Comparison of ENCODE assay signal across 7 mouse cellular contexts in the genomic region with DNA sequence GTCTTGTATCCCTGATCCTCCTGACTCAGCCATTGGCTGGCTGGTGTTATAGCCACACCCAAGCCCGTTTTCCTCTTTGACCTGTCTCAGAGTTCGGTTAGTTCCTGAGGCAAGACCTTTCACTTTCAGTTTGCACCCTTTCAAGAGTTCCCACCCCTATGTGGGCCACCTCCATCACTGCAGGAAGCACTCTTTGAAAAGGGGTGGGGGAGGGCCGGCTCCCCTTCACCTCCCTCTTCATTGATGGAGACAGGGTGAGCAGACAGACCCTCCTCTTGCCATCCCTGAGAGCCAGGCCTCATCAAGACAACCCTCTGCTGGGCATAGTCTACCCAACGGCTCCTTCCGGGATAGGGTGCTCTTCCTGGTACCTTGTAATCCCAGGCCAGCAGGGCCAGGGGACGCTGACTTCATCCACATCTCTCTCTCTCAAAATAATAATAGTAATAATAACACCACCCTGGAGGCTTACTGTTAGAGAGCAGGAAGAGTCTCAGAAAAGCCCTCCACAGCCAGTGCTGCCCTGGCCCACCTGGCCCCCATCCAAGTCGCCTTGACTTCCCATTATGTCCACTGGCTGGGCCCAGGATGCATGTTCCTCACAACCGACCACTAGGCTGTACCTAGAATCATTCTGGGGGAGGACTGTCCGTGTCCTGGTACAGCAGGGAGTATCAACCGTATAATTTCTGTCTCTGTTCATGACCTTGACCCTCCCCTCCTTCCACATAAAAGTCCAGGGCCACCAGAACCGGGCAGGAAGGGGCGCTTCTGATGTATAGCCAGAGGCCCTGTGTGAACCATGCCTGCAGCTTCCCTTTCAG. TPM values are rescaled to one million over a fixed set of nuclear protein-coding genes. Genes with fewer than 3 reads are reported as not detected.
DNase-seq lines count a peak whose midpoint lies in the region; TF ChIP-seq lines count a peak whose summit lies in the region.

No protein-coding gene starts in this region.

- TF ChIP-seq CTCF in C2C12 (IDR thresholded peaks at IDR 0.05; ENCODE audit: control insufficient read depth, insufficient read depth, insufficient read length), result no peak

- no peaks in the 10 kb centered on the region for H3K27me3 ChIP-seq in C2C12 (ENCODE audit: control insufficient read depth, insufficient read depth, insufficient read length)

- H3K79me3 ChIP-seq in C2C12 (ENCODE audit: low read depth), result peaks cover 24% of the 10 kb centered on the region

- H3ac ChIP-seq in C2C12 (ENCODE audit: control insufficient read depth, insufficient read length, low read depth), result peak overlapping the region; percentile 85

- H3K4me3 ChIP-seq in C2C12 (ENCODE audit: insufficient read depth, poor library complexity, severe bottlenecking), result peak overlapping the region; percentile 92

- peak; percentile 86 for DNase-seq in 3T3-L1 (ENCODE audit: low read depth, low spot score)
- DNase-seq in cerebellum, adult 9-10 months, result peak; percentile 56
- peak; percentile 62 to 76 for DNase-seq in heart, adult 9 months (ENCODE audit: low spot score in 2 of 2)
- peak; percentile 39 for DNase-seq in kidney, adult 8-10 months
- DNase-seq in lung, postnatal 10 days, result peak; percentile 60
- DNase-seq in spleen, postnatal 36 days (ENCODE audit: low spot score in 2 of 2), result peak; percentile 72 to 76

- H3K79me2 ChIP-seq in C2C12 (ENCODE audit: control insufficient read depth, insufficient read depth), result peaks cover 29% of the 10 kb centered on the region

- H3K36me3 ChIP-seq in C2C12 (ENCODE audit: control insufficient read depth, insufficient read depth), result peaks cover 26% of the 10 kb centered on the region

TF ChIP-seq in C2C12, 6 proteins besides CTCF, POLR2A, EP300 and RAD21:
- TF ChIP-seq MAX (IDR thresholded peaks at IDR 0.05) (no peak), MYOD1 (IDR thresholded peaks at IDR 0.05; ENCODE audit: control insufficient read depth, insufficient read length, low read depth) (no peak), CEBPB (IDR thresholded peaks at IDR 0.05; ENCODE audit: low read depth) (no peak), USF1 (IDR thresholded peaks at IDR 0.05; ENCODE audit: low read depth) (no peak), FOSL1 (IDR thresholded peaks at IDR 0.05; ENCODE audit: insufficient read depth, low read length, poor library complexity, severe bottlenecking) (no peak), MYOG (IDR thresholded peaks at IDR 0.05; ENCODE audit: control insufficient read depth, extremely low read depth, insufficient read length) (no peak)

RNA-seq across cellular contexts. Expression of a gene that starts 1.1 kb away (rescaled TPM):
- 95.1 TPM for polyA plus RNA-seq in C2C12 (2012; fragmentation: generic; extraction: Trizol)

RNA-seq across cellular contexts. Expression of a gene that starts 29.4 kb away (rescaled TPM):
- polyA plus RNA-seq in C2C12 (2012; fragmentation: generic; extraction: Trizol), result 20.0 TPM

RNA-seq across cellular contexts. Expression of a gene that starts 54.7 kb away (rescaled TPM):
- 6.8 TPM for polyA plus RNA-seq in C2C12 (2012; fragmentation: generic; extraction: Trizol)

Comparison
In these comparisons a context has a peak if more than half of its experiments do, and no peak if none do; other contexts are left out.
1. Peak in every context shown above with its lines: DNase-seq and H3K4me3 ChIP-seq.